Mouse (Mus musculus) left cerebral cortex, adult 2 months (tissue): ENCODE data around the gene Mllt3. TPM values are rescaled to one million over a fixed set of nuclear protein-coding genes. Genes with fewer than 3 reads are reported as not detected.

Source experiments
- DNase-seq, 2 experiments: peaks; one replicate each; pipeline ENCODE4 v3.0.0; 2021 to 2022; ENCODE audit warnings: low spot score in 2 of 2, mixed read lengths in 1 of 2; ENCODE audit errors: extremely low spot score in 1 of 2
- H3K27ac ChIP-seq: fragments of 200-600 bp; 2 replicates; pipeline ENCODE4 v1.8.1; 2022
- H3K4me3 ChIP-seq: fragments of 200-600 bp; 2 replicates; pipeline ENCODE4 v1.8.1; 2022
- CTCF ChIP-seq: fragments of 200-600 bp; IDR thresholded peaks from 2 replicates; pipeline ENCODE4 v1.8.1; 2022; ENCODE audit warnings: antibody characterized with exemption, mild to moderate bottlenecking, moderate library complexity
- intact Hi-C: fragments of 180-260 bp; cut with DNase I; formaldehyde crosslinking; loops from one replicate; pipeline ENCODE4 v1.15.1; 2025
- total RNA-seq, 2 experiments: library from RNA; stranded (reverse); gene quantifications; 2 replicates each; pipeline ENCODE4 v1.2.3; 2021

Mllt3 gene
- total RNA-seq, 2 experiments from 2014 or later, result 37.1 to 41.7 TPM

GRCm38 (mm10) chr4:87802140-87802539 is 231.0 kb downstream of the Mllt3 start:
- intact Hi-C loops, result no loop called here
- DNase-seq, result no peak
- no peak overlapping the region for H3K4me3 ChIP-seq
- no peak for TF ChIP-seq CTCF
- H3K27ac ChIP-seq, result no peak overlapping the region

GRCm38 (mm10) chr4:87801332-87801731 is 231.8 kb downstream of the Mllt3 start:
- Histone ChIP-seq H3K27ac (no peak overlapping the region), H3K4me3 (no peak overlapping the region)
- intact Hi-C loops, result no loop called here
- no peak for DNase-seq
- no peak for TF ChIP-seq CTCF

- intact Hi-C loops, result no loop called here
- no peak for TF ChIP-seq CTCF
- no peak for DNase-seq
- H3K4me3 ChIP-seq, result no peak overlapping the region
- no peak overlapping the region for H3K27ac ChIP-seq
Observed at GRCm38 (mm10) chr4:87800276-87800675, 232.9 kb downstream of the Mllt3 start.

GRCm38 (mm10) chr4:87799418-87799817 is 233.7 kb downstream of the Mllt3 start:
- H3K27ac ChIP-seq, result no peak overlapping the region
- DNase-seq, result no peak
- TF ChIP-seq CTCF, result no peak
- intact Hi-C loops, result no loop called here
- no peak overlapping the region for H3K4me3 ChIP-seq

DNA sequence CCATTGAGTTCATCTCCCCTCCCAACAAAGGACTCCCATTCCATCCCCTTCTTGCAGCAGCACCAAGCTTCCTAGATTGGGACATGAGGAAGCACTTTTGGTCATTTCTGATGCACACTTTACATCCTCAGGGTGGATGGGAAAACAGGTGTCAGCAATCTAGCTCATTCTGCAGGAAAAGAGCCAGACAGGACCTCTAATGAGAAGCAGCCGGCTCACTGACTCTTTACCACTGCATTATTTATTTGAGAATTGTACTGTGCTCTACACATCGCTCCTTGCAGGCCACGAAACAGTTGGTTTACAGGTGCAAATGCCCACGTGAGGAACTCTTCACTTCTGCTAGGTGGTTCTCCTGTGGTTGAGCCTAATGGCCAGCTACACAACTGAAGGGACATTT is 237.9 kb downstream of the Mllt3 start:
- no peak overlapping the region for H3K27ac ChIP-seq
- intact Hi-C loops, result no loop called here
- H3K4me3 ChIP-seq, result no peak overlapping the region
- DNase-seq, result no peak
- no peak for TF ChIP-seq CTCF

- Histone ChIP-seq H3K27ac (no peak overlapping the region), H3K4me3 (no peak overlapping the region)
- intact Hi-C loops, result no loop called here
- DNase-seq, result no peak
- no peak for TF ChIP-seq CTCF
Observed at GRCm38 (mm10) chr4:87794216-87794615, 238.9 kb downstream of the Mllt3 start.

DNA sequence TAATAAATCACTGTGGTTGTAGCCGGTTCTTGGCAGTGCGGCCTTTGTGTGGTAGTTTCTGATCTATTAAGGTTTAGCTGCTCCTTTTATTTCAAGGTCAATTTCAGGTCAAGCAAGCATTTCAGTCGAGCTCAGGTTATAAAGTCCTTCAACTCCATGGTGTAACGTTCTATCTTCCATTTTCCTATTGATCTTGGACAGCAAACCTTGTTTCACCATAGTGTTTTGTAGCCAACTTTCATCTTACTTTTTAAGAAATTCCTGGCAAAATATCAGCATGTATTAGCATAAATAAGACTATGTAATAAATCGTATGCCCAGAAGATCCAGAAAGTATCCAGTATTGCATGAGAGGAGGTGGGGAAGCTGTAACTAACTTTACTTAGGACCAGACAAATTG is 240.7 kb downstream of the Mllt3 start:
- DNase-seq, result no peak
- H3K27ac ChIP-seq, result no peak overlapping the region
- intact Hi-C loops, result no loop called here
- no peak overlapping the region for H3K4me3 ChIP-seq
- no peak for TF ChIP-seq CTCF

DNA sequence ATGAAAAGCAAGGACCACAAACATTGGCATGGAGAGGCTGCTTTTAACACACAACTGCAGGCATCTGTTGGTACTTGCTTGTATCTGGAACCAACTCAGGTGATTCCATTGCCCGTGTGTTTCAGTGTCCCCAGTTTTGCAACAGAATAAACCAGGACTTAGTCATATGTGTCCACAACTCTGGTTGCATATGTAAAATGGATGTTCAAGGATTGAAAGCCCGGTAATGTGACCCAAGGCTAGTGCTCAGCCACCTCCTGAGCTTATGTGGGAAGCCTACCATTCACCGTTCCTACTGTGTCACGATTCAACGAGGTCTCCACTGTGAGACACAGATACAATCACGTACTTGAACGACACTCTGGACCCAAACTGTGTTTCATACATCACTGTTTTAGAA is 243.7 kb downstream of the Mllt3 start:
- Histone ChIP-seq H3K27ac (no peak overlapping the region), H3K4me3 (no peak overlapping the region)
- intact Hi-C loops, result loop anchor here (5.0 to 10.0 kb wide), 3 partner anchors 513 to 755 kb away; no protein-coding TSS in a partner anchor
- no peak for DNase-seq
- no peak for TF ChIP-seq CTCF

DNA sequence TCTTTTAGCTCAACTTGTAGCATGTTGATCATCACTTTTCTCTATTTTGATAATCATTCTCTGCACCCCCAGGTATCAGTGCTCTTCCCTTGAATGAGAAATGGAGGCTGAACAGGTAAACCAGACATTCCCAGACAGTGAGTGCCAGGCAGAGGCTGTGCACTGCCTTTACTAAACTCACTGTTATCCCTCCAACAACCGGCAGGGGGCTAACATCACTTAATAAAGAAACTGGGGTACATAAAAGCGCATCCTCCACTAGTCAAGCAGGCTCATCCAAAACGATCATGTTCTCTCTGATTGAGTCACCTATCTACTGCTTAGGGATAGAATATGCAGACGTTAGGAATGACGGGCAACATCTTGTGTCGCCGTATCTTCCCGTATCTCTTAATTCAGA is 244.5 kb downstream of the Mllt3 start:
- TF ChIP-seq CTCF, result peak; percentile 68
- DNase-seq, result peak in 1 of 2 experiments; percentile 18
- H3K4me3 ChIP-seq, result no peak overlapping the region
- H3K27ac ChIP-seq, result no peak overlapping the region
- intact Hi-C loops, result loop anchor here (5.0 to 10.0 kb wide), 3 partner anchors 514 to 756 kb away; no protein-coding TSS in a partner anchor

DNA sequence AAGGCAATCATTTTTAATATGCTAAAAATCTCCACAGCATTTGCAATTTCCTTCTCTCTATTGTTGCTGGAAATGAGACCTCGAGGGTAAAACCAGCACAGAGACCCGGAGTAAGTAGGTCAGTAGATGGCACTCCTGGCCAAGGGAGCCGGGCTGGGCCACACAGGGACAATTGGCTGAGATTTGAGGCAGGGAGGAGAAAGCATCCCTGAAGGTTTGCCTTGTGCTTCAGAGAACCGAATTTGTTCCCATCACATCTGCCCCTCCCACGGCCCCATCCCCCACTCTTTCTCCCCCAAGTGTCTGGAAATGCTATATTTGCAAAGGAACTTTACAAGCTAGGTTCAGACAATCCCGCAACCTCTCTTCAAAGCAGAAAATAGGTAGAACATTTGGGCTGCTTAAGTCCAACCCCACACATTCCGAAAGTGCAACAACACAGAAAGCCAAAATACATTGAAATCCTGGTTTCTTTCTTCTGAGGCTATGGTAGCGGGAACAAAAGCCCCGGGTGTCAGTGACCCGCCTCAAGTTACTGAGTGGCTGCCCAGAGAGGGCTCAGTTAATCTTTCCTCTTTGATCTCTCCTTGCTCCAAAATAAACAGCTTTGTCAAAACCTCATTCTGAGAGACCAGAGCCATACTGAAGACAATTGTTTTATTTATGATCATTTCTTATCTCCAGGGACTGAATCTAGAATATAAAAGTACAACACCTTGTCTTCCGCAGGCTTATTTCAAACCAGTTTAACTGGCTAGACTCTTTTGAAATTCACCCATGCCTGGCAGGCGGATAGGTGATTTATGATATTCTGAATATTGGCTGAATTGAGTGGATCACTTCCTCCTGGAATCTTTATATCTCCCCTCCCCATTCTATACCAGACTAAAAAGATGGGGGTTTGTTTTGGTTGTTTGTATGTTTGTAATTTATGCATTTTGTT is 247.8 kb downstream of the Mllt3 start:
- DNase-seq, result peak; percentile 41 to 50

DNA sequence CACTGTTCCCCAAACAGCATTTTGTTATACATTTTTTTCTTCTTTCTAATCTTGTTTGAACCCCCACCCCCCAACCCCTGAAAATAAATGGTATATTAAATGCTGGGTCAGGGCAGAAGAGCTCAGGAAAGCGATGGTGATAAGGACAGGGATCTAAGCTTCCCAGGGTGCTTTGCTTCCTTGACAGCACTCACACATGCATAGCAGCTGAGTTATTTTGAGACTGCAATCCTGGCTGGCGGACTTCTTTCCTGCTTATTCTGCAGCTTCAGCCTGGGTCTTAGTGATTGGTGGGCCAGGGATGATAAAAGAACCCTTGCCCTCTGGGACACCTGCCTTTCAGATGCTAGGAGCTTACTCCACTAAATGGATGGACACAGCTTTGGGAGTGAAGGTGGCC is 249.4 kb downstream of the Mllt3 start:
- H3K27ac ChIP-seq, result no peak overlapping the region
- DNase-seq, result no peak
- intact Hi-C loops, result loop anchor here (2.0 to 10.0 kb wide), 3 partner anchors 249 to 761 kb away; partner anchors contain the start of gene Mllt3
- H3K4me3 ChIP-seq, result no peak overlapping the region
- TF ChIP-seq CTCF, result no peak

More for the DNA sequence above, 247.8 kb downstream of the Mllt3 start:
- Histone ChIP-seq H3K4me3 (no peak overlapping the region), H3K27ac (no peak overlapping the region)
- intact Hi-C loops, result loop anchor here (2.0 to 10.0 kb wide), 5 partner anchors 247 to 759 kb away; partner anchors contain the start of gene Mllt3
- peak; percentile 66 for TF ChIP-seq CTCF

DNA sequence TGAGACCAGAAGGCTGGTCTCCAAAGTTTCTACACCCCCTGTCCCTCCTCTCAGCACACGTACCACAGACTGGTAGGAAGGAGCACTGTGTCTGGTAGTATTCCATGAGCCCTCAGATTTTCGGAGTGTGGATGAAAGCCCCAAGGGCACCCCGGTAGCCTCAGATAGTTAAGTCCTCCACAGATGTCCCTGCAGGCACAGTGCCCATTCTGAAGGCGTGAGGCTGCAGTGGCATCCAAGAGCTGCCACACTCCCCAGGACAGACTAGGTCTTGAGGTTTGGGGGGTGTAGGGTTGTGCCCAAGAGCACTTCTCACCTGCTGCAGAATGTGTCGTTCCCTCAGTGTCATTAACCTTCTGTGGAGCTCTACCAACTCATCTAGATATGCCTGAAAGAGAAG is 251.2 kb downstream of the Mllt3 start:
- no peak overlapping the region for H3K27ac ChIP-seq
- intact Hi-C loops, result loop anchor here (10.0 kb wide), 1 partner anchor 763 kb away; no protein-coding TSS in a partner anchor
- no peak overlapping the region for H3K4me3 ChIP-seq
- DNase-seq, result no peak
- no peak for TF ChIP-seq CTCF
